Mouse (Mus musculus) adrenal gland, postnatal 14 days (tissue): ENCODE data around the gene Ccdc115. TPM values are rescaled to one million over a fixed set of nuclear protein-coding genes. Genes with fewer than 3 reads are reported as not detected.
"Not testable (repeated sequence)": the region's sequence is repeated elsewhere in the genome, so short reads cannot be mapped to it uniquely, and the experiment has no call there.

ENCODE experiments used
- DNase-seq: peaks from one replicate; pipeline ENCODE4 v3.0.0; 2021; ENCODE audit warnings: mixed read lengths
- total RNA-seq: library from RNA; stranded (reverse); gene quantifications from 2 replicates; pipeline ENCODE4 v1.2.3, GENCODE M21; 2021

Gene Ccdc115
- total RNA-seq, 1 experiment from 2014 or later, result 16.4 TPM

DNA sequence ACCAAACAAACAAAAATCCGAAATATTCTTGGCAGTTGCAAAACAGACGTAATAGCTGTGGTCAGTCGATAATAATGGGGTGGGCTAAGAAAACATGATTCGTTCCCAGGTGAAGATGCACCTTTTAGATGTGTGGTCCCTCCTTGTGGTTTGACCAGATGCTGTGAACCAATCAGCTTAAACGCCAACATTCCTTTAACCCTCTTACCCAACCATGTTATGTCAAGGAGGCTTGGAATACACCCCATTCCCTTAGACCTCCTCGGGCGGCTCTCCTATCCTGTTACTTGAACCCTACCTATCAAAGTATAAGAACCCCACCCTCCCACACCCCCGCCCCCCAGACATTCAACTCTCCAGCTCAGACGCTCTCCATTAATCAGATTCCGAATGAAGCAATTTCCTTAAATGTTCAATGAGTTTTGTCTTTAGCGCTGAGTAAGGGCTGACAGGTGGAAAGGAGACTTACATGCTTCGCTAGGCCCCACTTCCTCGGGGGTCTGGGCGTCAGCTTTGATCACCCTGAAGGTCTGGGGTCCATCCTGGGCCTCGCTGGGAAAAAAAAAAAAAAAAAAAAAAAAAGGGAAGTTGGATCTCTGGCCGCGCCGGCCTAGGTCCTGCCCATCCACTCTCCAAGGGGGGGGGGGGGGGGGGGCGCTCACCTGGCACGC, 956 bp downstream of the Ccdc115 start:
- DNase-seq, result no peak

DNA sequence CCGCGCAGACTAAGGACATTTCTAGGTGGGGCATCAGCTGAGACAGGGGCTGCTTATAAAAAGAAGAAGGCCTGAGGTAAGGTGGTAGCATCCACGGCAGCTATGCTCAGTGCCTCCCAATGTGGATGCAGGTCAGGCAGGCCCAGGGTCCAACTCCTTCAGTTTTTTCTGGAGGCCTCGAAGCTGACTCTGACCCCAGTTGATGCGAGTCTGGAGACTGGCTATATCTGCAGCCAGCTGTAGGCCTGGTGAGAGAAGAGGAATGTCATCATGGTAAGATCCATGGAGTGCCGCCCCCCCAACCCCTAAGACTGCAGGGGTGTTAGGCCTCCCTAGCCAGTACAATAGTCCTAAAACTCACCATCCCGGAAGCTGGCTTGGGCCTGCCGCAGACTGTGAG, 2.1 kb downstream of the Ccdc115 start:
- not testable (repeated sequence) for DNase-seq

DNA sequence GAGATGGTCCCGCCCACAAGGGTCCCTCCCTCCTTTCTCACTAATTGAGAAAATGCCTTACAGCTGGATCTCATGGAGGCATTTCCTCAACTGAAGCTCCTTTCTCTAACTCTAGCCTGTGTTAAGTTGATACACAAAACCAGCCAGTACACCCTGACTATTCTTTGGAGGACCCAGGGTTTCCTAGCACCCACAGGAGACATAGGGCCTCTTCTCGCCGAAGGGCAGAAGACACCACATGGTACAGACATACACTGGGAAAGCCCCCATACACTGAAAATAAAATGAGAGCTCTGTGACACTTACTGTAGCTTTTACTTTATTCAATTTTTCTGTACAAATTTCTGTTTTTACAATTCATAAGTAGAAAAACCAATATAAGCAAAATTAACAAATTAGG, 3.1 kb downstream of the Ccdc115 start:
- DNase-seq, result no peak

DNA sequence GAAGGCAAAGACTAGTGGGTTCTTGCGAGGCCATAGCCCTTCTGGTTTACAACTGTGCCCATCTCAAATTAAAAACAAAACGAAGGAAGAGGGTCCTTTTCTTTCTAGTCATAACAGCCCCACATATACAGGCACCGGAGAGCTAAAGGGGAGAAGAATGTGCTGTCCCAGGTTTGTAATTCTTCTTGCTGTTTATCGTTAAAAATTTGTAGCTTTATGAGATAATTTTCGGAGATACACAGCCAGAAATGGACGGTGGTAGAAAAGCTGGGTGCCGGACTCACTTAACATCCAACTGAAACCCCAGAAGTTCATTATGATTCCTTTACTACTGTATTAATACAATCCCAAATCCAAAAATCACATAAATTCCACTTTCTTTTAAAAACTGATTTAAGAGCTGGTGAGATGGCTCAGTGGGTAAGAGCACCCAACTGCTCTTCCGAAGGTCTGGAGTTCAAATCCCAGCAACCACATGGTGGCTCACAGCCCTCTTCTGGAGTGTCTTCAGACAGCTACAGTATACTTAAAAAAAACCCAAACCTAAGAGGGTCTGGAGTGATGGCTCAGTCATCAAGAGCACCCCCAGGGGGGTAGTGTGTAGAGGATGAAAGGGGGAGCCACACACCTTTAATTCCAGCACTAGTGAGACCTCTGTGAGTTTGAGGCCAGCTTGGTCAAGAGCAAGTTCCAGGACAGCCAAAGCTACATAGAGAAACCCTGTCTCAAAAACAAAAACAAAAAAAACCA, 3.9 kb downstream of the Ccdc115 start:
- no peak for DNase-seq

DNA sequence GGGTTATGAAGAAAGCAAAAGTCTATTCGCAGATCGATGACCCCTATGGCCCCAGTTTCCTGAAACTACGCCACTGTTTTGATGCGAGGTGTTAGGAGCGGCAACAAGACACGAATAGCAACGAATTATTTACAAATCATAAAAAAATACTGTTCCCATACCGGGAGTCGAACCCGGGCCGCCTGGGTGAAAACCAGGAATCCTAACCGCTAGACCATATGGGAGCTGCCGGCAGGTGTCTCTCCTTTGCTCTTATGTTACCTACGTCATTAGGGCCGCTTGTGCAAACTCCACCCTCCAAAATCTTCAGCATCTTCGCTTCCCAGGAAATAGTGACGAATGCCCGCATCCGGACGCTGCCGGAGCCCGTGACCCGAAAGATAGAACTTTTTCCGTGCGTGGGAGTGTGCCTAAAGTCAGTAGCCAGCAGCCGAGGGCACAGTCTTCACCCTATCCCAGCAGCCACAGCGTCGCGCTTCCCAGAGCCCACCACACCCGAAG, 4.8 kb downstream of the Ccdc115 start:
- peak; percentile 89 for DNase-seq

DNA sequence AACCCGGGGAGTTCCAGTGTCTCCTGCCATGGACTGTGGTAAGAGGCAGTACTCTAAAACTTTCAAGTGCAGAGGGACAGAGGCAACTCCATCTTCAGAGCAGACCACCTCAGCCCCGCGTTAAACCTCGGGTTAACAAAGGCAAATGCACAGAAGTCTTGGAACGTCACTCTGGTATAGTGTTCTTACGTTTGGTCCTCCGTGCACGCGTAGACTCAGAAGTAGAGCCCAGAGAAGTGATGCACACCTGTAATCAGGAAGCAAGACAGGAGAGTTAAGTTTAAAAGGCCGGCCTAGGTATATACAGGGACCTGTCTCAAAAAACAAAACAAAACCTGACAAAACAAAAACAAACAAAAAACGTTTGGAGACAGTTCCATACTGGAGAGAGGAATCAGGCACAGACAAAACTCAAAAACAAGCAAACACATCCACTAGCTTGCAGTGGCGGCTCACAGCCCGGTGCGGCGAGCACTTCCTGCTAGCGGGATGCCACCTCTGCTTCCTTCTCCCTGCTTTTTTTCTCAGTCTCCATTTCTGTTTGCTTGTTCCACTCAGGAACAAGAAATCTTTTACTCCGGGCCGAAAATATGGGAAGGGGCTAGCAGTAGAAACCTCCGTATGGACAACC, 5.5 kb downstream of the Ccdc115 start:
- DNase-seq, result peak; percentile 28

DNA sequence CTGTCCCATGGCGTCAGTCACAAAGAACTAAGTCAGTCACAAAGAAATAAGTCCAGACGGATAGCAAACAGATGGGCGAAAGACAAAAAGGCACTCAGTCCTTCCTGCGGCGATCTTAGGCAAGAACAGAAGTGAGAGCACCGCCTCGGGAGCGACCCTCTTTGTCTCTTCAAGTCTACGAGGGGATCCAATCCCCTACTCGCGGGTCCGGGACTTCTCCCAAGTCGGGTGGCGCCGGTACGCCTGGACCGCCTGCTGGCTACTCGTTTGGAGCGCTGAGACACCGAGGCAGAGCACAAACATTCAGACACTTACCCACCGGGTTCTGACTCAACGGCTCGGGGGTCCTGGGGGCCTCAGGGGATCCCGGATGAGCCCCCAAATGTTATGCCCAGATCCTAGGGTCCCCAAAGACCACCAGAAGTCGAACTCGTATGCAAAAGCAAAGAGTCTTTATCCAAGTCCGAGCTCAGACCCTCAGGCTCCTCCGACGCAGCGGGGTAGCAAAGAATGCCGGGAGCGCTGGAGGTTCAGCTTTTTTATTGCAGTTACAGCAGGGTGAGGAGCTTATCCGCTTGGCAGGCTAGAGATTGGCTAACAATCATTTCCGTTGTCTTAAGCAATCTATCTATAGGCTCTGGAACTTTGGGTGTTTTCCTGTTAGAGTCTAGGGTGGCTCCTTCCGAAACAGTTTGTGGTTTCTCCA, 6.5 kb downstream of the Ccdc115 start:
- peak; percentile 36 for DNase-seq

DNA sequence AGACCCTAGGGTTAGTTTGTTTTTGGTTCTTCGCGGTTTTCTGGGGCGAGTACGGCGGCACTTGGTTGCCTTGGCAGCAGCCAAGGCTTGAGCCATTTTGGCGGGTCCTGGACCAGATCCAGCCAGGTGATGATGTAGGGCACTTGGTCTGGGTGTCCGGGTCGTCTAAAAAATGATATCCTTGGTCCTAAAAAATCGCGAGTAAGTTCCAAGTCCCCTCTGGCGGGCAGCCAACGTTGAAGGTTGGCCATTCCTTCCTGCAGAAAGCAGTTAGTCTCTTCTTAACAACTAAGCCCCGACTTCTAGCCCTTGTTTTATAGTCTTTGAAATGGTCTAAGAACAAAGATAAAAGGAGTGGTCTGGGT, 7.1 kb downstream of the Ccdc115 start:
- DNase-seq, result peak; percentile 65

DNA sequence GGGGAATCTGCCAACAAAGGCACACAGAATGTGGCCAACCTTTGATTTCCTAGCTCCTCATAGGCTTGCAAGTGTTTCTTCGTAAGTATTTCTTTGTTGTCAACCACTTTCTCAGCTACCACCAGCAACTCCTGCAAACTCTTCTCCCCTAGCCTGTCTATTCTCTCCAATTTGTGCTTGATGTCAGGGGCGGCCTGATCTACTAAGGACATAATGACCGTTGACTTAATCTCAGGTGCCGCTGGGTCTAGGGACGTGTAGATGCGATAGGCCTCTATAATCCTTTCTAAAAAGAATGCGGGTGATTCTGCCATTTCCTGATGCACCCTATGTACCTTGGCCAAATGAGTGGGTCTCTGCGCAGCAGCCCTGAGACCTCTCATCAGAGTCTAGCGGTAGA, 8.0 kb downstream of the Ccdc115 start:
- no peak for DNase-seq

DNA sequence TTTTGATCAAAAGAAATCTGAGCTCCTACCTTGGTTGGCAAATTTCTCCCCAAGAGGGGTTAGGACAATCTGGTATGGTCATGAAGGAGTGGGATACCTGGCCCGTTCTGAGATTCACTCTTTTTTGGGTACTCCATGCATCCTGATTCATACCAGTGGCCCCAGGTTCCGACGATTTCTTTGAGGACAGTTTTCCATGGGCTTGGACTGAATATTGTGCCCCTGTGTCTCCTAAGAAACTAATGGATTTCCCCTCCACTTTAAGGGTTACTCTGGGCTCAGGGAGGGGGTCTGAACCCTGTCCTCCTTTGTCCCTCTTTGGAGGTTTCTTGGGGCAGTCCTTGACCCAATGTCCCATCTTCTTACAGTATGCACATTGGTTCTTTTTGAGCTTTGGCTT, 8.5 kb downstream of the Ccdc115 start:
- DNase-seq, result no peak

DNA sequence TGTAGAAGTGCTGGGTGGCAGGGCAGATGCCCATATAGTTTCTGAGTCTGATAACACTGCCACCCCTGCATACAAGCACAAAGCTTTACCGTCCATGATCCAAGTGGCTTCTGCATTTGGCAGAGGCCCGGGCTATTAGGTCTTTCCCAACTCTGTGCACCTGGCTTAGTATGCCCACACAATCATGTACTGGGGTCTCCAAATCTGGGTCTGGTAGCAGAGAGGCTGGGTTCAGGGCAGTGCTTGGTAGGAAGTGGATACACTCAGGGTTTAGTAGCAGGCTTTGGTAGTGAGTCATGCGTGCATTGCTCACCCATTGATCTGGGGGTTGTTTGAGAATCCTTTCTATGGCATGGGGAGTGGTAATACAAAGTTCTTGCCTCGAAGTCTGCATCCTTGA, 10.2 kb downstream of the Ccdc115 start:
- DNase-seq, result no peak

DNA sequence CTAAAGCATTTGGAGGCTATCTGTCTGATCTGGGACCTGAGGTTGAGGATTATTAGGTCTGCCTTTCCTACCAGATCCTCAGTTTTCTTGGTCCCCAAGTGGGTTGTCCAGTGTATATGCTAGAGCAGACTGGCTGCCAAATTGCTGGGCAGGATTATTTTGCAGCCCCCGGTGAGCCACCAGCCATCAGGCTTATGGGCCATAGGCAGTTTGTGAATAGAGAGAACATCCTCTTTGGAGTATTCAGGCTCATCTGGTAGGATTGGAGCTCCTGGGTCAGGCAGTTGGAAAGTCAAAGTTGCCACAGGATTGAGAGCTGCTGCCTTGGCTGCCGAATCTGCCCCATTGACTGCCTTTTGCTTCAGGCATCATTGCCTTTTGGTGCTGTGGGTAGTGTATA, 11.0 kb downstream of the Ccdc115 start:
- no peak for DNase-seq

DNA sequence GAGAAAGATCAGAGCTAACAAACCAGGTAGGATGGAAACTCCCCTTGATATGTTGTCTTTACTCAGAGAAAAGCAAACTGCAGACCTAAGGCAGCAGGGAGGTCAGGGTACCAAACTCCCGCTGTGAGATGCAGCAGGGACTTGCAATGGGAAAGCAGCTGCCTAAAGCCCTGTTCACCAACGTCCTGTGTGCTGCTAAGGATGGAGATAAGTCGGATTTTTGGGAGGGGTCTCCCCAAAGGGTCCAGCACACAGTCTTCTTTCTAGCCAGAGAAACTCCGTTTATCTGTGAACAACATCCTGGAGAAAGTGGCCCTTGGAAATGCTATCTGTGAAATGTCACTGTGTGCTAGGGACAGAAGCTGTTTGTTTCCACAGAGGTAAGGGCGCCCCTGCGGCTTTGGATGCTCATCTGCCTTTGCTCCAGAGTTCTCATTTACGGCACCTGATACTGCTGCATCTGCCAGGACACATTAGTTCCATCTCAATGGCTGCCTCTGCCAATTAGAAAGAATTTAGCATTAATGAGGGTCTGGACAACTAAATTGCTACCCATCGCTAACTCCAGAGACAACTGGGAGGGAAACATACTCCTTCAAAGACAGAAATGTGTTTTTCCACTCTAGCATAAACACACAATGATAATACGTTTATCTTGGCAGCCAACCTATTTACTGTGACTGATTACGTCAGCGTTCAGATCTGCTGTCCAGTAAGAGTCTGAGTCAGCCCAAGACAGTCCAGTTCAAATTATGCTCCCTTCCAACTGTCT, 40.1 kb downstream of the Ccdc115 start:
- peak; percentile 17 for DNase-seq

DNA sequence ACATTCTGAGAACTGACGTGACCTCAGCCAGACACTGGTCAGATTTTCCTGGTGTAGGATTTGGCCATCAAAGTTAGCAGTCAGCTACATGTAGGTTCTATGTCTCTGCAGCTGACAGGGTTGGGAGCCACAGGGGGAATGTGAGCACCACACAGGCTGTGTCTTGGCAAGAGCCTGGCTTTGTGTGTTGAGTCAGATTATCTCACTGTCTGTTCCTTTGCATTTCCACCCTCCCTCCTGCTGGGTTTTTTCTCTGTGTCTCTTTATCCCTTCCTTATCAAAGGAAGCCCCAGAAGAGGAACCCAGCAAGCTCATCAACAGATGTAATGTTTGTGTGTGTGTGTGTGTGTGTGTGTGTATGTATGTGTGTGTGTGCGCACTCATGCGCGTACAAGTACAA, 43.2 kb downstream of the Ccdc115 start:
- DNase-seq, result no peak

DNA sequence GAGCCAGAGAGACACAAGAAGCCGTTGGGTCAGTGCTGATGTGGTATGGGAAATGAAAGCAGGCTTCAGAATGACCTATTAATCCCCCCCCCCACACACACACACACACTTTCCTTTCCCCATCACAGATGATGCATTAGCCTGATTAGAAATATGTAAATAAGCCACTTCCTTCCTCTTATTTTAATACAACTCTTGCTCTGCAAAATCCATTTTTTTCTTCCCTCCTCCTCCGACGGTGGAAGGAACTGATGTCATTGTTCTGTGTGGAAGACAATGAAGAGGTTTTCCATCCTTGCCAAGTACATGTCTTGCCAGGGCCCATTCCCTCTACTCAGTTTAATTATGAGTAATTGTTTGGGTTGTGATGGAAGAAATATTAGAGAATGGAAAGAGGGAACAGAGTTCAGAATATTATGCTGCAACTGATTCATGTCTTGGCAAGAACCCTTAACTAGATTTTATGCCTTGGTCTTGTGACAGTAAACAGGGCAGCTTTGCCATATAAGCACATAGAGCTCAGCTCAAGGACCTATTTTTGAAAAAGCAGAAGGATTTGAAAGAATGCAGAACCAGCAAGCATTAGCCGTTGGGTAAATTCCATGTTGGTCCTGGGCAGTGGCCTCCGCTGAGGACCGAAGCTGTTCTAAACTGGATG, 50.1 kb downstream of the Ccdc115 start:
- no peak for DNase-seq

DNA sequence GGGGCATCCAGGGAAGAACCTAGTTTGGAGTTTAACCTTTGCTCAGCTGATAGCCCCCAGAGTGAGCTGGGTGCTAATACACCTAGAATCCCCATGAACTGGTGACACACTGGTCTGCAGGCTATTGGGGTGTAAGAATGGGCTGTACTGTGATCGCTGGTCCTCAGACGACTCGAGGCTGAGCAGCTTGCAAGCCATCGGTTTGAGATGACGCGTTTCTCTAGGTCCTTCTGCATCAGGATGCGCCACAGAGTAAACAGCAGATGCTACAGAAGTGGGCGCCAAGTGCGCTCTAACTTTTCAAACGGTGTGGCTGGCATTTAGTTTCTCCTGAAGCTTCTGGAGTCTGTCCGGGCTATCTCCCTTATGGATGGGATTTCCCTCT, 50.6 kb downstream of the Ccdc115 start:
- DNase-seq, result no peak

DNA sequence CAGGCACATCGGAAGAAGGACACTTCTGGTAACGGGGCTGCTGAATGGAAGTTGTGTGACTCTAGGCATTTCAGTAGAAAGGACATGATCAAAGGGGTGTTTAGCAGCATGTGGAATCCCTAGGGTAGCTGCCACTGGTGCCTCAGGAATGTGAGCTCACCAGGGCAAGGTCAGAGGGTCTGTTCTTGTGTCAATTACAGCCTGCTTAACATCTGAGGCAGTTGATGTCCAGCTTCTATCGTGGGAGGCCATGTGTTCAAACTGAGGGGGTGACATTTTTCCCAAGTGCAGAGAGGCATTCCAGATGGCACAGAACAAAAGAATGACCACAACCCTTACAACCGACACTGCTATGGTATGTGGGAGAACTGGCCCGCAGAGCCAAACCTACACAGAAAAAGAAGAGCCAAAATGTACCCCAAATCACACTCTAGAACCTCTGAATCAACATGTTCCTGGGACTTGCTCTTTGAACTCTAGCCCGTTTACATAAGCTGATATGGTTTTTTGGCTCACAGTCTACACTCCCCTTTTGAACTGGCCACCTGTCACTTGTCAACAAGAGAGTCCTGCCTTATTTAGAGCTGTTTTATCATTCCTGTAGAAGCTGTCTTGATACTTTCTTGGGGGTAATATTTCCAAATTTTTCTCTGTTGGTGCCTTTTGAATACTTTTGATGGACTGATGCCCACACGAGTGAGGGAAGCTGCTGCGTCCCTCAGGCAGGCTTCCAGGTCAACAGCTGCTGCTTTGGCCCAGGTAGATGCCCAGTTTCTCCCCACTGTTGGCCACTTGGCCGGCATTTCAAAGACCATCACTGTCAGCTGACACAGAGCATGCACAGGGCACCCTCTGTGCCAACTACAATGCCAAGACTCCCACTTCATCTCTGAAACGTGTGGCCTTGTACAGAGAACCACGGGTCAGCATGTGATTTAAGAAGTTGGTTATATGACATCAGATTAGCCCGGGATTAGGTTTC, 51.8 kb downstream of the Ccdc115 start:
- no peak for DNase-seq
